Mouse (Mus musculus) C2C12 (cell line): ENCODE measurements at regions not wholly inside any gene's neighbourhood (a gene's known extent, or its start where the extent isn't known, plus 50 kb on each side); places are given as distances from the start of the nearest gene placed in this dataset.

ENCODE experiments used
- H3K27me3 ChIP-seq: one replicate; pipeline ENCODE4 v1.6.1; 2011; ENCODE audit not compliant: control insufficient read depth, insufficient read depth, insufficient read length
- H3K36me3 ChIP-seq: one replicate; pipeline ENCODE4 v1.6.1; 2011; ENCODE audit not compliant: control insufficient read depth, insufficient read depth
- H3K4me3 ChIP-seq: one replicate; pipeline ENCODE4 v1.5.1; 2011; ENCODE audit warnings: mild to moderate bottlenecking, control low read depth; ENCODE audit not compliant: poor library complexity, insufficient read depth, severe bottlenecking
- H3K79me2 ChIP-seq: one replicate; pipeline ENCODE4 v1.6.1; 2011; ENCODE audit not compliant: control insufficient read depth, insufficient read depth
- H3K79me3 ChIP-seq: one replicate; pipeline ENCODE4 v1.6.1; 2011; ENCODE audit warnings: low read depth, control low read depth
- H3ac ChIP-seq: one replicate; pipeline ENCODE3; 2011; ENCODE audit warnings: low read depth; ENCODE audit not compliant: control insufficient read depth, insufficient read length
- CEBPB ChIP-seq: IDR thresholded peaks from one replicate; pipeline ENCODE4 v1.6.1; 2011; ENCODE audit warnings: low read depth, mild to moderate bottlenecking, control low read depth, moderate library complexity
- CTCF ChIP-seq: IDR thresholded peaks from one replicate; pipeline ENCODE4 v1.5.1; 2011; ENCODE audit not compliant: control insufficient read depth, insufficient read depth, insufficient read length
- FOSL1 ChIP-seq: IDR thresholded peaks from one replicate; pipeline ENCODE4 v1.8.0; 2011; ENCODE audit warnings: mild to moderate bottlenecking, low read length; ENCODE audit not compliant: poor library complexity, insufficient read depth, severe bottlenecking
- MAX ChIP-seq: IDR thresholded peaks from one replicate; pipeline ENCODE4 v1.6.1; 2011; ENCODE audit warnings: mild to moderate bottlenecking, control low read depth
- MYOD1 ChIP-seq: IDR thresholded peaks from one replicate; pipeline ENCODE4 v1.6.1; 2011; ENCODE audit warnings: low read depth; ENCODE audit not compliant: control insufficient read depth, insufficient read length
- MYOG ChIP-seq: IDR thresholded peaks from one replicate; pipeline ENCODE4 v1.6.1; 2011; ENCODE audit not compliant: control insufficient read depth, insufficient read length; ENCODE audit errors: extremely low read depth
- USF1 ChIP-seq: IDR thresholded peaks from one replicate; pipeline ENCODE4 v1.6.1; 2011; ENCODE audit warnings: low read depth, mild to moderate bottlenecking, control low read depth, moderate library complexity

- Histone ChIP-seq H3K79me2 (no peaks in the 10 kb centered on the region), H3K36me3 (no peaks in the 10 kb centered on the region), H3K4me3 (no peak overlapping the region), H3ac (no peak overlapping the region), H3K79me3 (no peaks in the 10 kb centered on the region), H3K27me3 (peaks cover 5% of the 10 kb centered on the region)
- TF ChIP-seq CEBPB, result no peak
Observed at GRCm38 (mm10) chr9:101407141-101407540, 155.5 kb upstream of the Ppp2r3a start.

GRCm38 (mm10) chr9:101404441-101405081 lies 153.0 kb upstream of the Ppp2r3a start:
- H3K79me3 ChIP-seq, result no peaks in the 10 kb centered on the region
- H3K36me3 ChIP-seq, result no peaks in the 10 kb centered on the region
- no peak overlapping the region for H3K4me3 ChIP-seq
- peaks cover 5% of the 10 kb centered on the region for H3K27me3 ChIP-seq
- TF ChIP-seq FOSL1 (no peak), CTCF (no peak), CEBPB (no peak), MAX (no peak), MYOD1 (no peak), USF1 (no peak), MYOG (no peak)
- no peak overlapping the region for H3ac ChIP-seq
- H3K79me2 ChIP-seq, result no peaks in the 10 kb centered on the region

DNA sequence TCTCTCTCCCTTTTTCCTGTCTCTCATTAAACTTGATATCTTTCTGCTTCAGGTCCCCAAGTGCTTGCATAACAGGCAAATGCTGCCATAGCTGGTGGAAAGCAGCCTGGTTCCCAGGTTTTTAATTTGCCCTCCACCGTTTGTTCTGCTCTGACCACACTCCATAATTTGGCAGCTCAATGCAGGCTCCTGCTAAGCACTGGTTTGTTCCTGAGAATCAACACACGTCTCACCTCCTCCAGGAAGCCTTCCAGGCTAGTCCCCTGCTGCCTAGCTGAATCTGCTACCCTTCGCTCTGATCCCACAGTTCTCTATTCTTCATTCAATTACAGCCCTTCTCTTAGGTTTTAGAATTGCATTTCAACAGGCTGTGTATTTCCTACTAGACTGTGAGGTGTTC lies 152.4 kb upstream of the Ppp2r3a start:
- Histone ChIP-seq H3K79me3 (no peaks in the 10 kb centered on the region), H3K79me2 (no peaks in the 10 kb centered on the region), H3K4me3 (no peak overlapping the region), H3ac (no peak overlapping the region), H3K36me3 (no peaks in the 10 kb centered on the region), H3K27me3 (peaks cover 5% of the 10 kb centered on the region)
- TF ChIP-seq MYOG, result no peak
- TF ChIP-seq FOSL1, result no peak
- TF ChIP-seq MYOD1, result no peak
- TF ChIP-seq CTCF, result no peak
- TF ChIP-seq MAX, result no peak
- TF ChIP-seq CEBPB, result no peak
- TF ChIP-seq USF1, result no peak

GRCm38 (mm10) chr9:101402544-101403194 lies 151.1 kb upstream of the Ppp2r3a start:
- Histone ChIP-seq H3K4me3 (no peak overlapping the region), H3ac (no peak overlapping the region), H3K79me2 (no peaks in the 10 kb centered on the region), H3K27me3 (peaks cover 5% of the 10 kb centered on the region), H3K79me3 (no peaks in the 10 kb centered on the region), H3K36me3 (no peaks in the 10 kb centered on the region)
- TF ChIP-seq MYOD1 (no peak), FOSL1 (no peak), CEBPB (no peak), CTCF (no peak), MYOG (no peak), USF1 (no peak), MAX (no peak)

DNA sequence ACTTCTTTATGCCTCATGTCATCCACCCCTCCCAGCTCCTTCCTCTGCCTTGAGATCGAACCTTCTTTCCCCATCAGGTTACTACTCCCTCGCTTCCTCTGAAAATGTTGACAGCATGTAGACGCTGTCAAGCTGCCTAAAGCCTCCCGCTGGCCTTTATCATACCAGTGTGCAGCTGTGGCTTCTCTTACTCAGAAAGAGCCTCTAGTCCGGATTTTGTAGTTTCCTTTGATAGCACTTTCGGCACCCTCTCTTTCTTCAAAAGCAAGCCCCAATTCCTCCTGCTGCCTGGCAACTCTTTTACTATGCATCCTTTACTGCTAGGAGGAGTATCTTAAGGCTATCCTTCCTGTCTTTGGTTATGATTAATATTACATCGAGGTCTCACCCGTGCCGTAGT lies 149.8 kb upstream of the Ppp2r3a start:
- Histone ChIP-seq H3K36me3 (no peaks in the 10 kb centered on the region), H3K4me3 (no peak overlapping the region), H3K79me3 (no peaks in the 10 kb centered on the region), H3K79me2 (no peaks in the 10 kb centered on the region), H3K27me3 (peaks cover 5% of the 10 kb centered on the region), H3ac (no peak overlapping the region)
- TF ChIP-seq CEBPB (no peak), CTCF (no peak), MAX (no peak), MYOG (no peak), USF1 (no peak), MYOD1 (no peak), FOSL1 (no peak)

GRCm38 (mm10) chr9:101398858-101399257 lies 147.3 kb upstream of the Ppp2r3a start:
- Histone ChIP-seq H3K27me3 (peaks cover 5% of the 10 kb centered on the region), H3ac (no peak overlapping the region), H3K4me3 (no peak overlapping the region), H3K36me3 (no peaks in the 10 kb centered on the region), H3K79me2 (no peaks in the 10 kb centered on the region), H3K79me3 (no peaks in the 10 kb centered on the region)
- TF ChIP-seq USF1 (no peak), MYOG (no peak), CEBPB (no peak), MYOD1 (no peak), FOSL1 (no peak), CTCF (no peak)
